Mouse (Mus musculus): ENCODE results near the gene Ift52. TPM values are rescaled to one million over a fixed set of nuclear protein-coding genes. Genes with fewer than 3 reads are reported as not detected.
"Not testable (repeated sequence)": the region's sequence is repeated elsewhere in the genome, so short reads cannot be mapped to it uniquely, and the experiment has no call there.

The Ift52 gene
- total RNA-seq, 2 experiments from 2014 or later, result 11.1 to 11.3 TPM

GRCm38 (mm10) chr2:162999744-163000143 lies 17.4 kb upstream of the Ift52 start:
- intact Hi-C loops (cut with DNase I; ENCODE audit: low total_unique reads), result loop anchor here (5.0 kb wide), 1 partner anchor 77 kb away; no protein-coding TSS in a partner anchor
- peak; percentile 37 for DNase-seq

GRCm38 (mm10) chr2:163001071-163001470 lies 16.1 kb upstream of the Ift52 start:
- intact Hi-C loops (cut with DNase I; ENCODE audit: low total_unique reads), result no loop called here

GRCm38 (mm10) chr2:163007299-163007698 lies 9.9 kb upstream of the Ift52 start:
- intact Hi-C loops (cut with DNase I; ENCODE audit: low total_unique reads), result no loop called here
- DNase-seq, result no peak

More at GRCm38 (mm10) chr2:163001071-163001470, 16.1 kb upstream of the Ift52 start:
- no peak for DNase-seq

GRCm38 (mm10) chr2:163031289-163031688 lies 14.1 kb downstream of the Ift52 start:
- DNase-seq, result no peak
- intact Hi-C loops (cut with DNase I; ENCODE audit: low total_unique reads), result no loop called here

- DNase-seq, result no peak
- intact Hi-C loops (cut with DNase I; ENCODE audit: low total_unique reads), result no loop called here
These were observed 14.6 kb downstream of the Ift52 start for GRCm38 (mm10) chr2:163031757-163032156.

GRCm38 (mm10) chr2:163032622-163033021 lies 15.5 kb downstream of the Ift52 start:
- intact Hi-C loops (cut with DNase I; ENCODE audit: low total_unique reads), result no loop called here
- DNase-seq, result no peak

GRCm38 (mm10) chr2:163039940-163040339 lies 22.8 kb downstream of the Ift52 start:
- no peak for DNase-seq
- intact Hi-C loops (cut with DNase I; ENCODE audit: low total_unique reads), result no loop called here

GRCm38 (mm10) chr2:163048125-163048524 lies 31.0 kb downstream of the Ift52 start:
- intact Hi-C loops (cut with DNase I; ENCODE audit: low total_unique reads), result no loop called here
- DNase-seq, result peak; percentile 77

GRCm38 (mm10) chr2:163049116-163049515 lies 32.0 kb downstream of the Ift52 start:
- intact Hi-C loops (cut with DNase I; ENCODE audit: low total_unique reads), result no loop called here

GRCm38 (mm10) chr2:163051691-163052090 lies 34.5 kb downstream of the Ift52 start:
- intact Hi-C loops (cut with DNase I; ENCODE audit: low total_unique reads), result no loop called here
- DNase-seq, result no peak

More at GRCm38 (mm10) chr2:163049116-163049515, 32.0 kb downstream of the Ift52 start:
- no peak for DNase-seq

- intact Hi-C loops (cut with DNase I; ENCODE audit: low total_unique reads), result no loop called here
- no peak for DNase-seq
These were observed 34.9 kb downstream of the Ift52 start for GRCm38 (mm10) chr2:163052101-163052500.

GRCm38 (mm10) chr2:163052826-163053225 lies 35.7 kb downstream of the Ift52 start:
- intact Hi-C loops (cut with DNase I; ENCODE audit: low total_unique reads), result no loop called here
- no peak for DNase-seq

GRCm38 (mm10) chr2:163054335-163054840 lies 37.2 kb downstream of the Ift52 start, which contains the start of gene Mybl2:
Gene Mybl2, plus strand, starts transcription at chr2:163054687.
- intact Hi-C loops (cut with DNase I; ENCODE audit: low total_unique reads), result no loop called here
- DNase-seq, result peak; percentile 93

GRCm38 (mm10) chr2:163054891-163055494 lies 37.8 kb downstream of the Ift52 start:
- intact Hi-C loops (cut with DNase I; ENCODE audit: low total_unique reads), result no loop called here
- no peak for DNase-seq

- intact Hi-C loops (cut with DNase I; ENCODE audit: low total_unique reads), result no loop called here
These were observed 38.6 kb downstream of the Ift52 start for GRCm38 (mm10) chr2:163055715-163056114.

GRCm38 (mm10) chr2:163056584-163056983 lies 39.4 kb downstream of the Ift52 start:
- intact Hi-C loops (cut with DNase I; ENCODE audit: low total_unique reads), result no loop called here
- DNase-seq, result no peak

More at GRCm38 (mm10) chr2:163055715-163056114, 38.6 kb downstream of the Ift52 start:
- no peak for DNase-seq

GRCm38 (mm10) chr2:163058981-163059380 lies 41.8 kb downstream of the Ift52 start:
- DNase-seq; intact Hi-C loops (cut with DNase I; ENCODE audit: low total_unique reads): not testable (repeated sequence)

- intact Hi-C loops (cut with DNase I; ENCODE audit: low total_unique reads), result no loop called here
These were observed 43.5 kb downstream of the Ift52 start for GRCm38 (mm10) chr2:163060630-163061029.

GRCm38 (mm10) chr2:163061203-163062118 lies 44.3 kb downstream of the Ift52 start:
- intact Hi-C loops (cut with DNase I; ENCODE audit: low total_unique reads), result no loop called here
- no peak for DNase-seq

More at GRCm38 (mm10) chr2:163060630-163061029, 43.5 kb downstream of the Ift52 start:
- no peak for DNase-seq

GRCm38 (mm10) chr2:163062119-163062508 lies 45.0 kb downstream of the Ift52 start:
- DNase-seq, result no peak
- intact Hi-C loops (cut with DNase I; ENCODE audit: low total_unique reads), result no loop called here

Measured in gastrocnemius, postnatal 14 days (tissue).